Mouse (Mus musculus): Measurements from ENCODE around the gene D130043K22Rik.

DNA sequence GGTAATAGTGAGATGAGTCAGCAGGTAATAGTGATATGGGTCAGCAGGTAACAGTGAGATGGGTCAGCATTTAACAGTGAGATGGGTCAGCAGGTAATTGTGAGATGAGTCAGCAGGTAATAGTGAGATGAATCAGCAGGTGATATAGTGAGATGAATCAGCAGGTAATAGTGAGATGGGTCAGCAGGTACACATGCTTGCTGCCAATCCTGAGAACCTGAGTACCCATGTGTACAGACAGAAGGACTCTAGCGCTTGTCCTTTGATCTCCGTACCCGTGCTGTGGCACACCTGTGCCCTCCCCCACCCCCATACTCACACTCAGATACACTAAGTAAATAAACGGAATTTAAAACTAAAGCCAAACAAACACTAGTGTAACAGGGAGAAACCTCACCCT, 70.0 kb downstream of the D130043K22Rik start:
- TF ChIP-seq TAL1 (IDR thresholded peaks at IDR 0.05; ENCODE audit: low read length): no peak
- no peak for TF ChIP-seq GATA1 (IDR thresholded peaks at IDR 0.05; ENCODE audit: low read length)

All from erythroblast, embryonic 14.5 days (primary cell).